Mouse (Mus musculus): ENCODE measurements around the gene Abat.

Gene Abat

GRCm38 (mm10) chr16:8669432-8669831 lies 156.2 kb downstream of the Abat start:
- DNase-seq (ENCODE audit: extremely low read depth, low read depth, low spot score): no peak

DNA sequence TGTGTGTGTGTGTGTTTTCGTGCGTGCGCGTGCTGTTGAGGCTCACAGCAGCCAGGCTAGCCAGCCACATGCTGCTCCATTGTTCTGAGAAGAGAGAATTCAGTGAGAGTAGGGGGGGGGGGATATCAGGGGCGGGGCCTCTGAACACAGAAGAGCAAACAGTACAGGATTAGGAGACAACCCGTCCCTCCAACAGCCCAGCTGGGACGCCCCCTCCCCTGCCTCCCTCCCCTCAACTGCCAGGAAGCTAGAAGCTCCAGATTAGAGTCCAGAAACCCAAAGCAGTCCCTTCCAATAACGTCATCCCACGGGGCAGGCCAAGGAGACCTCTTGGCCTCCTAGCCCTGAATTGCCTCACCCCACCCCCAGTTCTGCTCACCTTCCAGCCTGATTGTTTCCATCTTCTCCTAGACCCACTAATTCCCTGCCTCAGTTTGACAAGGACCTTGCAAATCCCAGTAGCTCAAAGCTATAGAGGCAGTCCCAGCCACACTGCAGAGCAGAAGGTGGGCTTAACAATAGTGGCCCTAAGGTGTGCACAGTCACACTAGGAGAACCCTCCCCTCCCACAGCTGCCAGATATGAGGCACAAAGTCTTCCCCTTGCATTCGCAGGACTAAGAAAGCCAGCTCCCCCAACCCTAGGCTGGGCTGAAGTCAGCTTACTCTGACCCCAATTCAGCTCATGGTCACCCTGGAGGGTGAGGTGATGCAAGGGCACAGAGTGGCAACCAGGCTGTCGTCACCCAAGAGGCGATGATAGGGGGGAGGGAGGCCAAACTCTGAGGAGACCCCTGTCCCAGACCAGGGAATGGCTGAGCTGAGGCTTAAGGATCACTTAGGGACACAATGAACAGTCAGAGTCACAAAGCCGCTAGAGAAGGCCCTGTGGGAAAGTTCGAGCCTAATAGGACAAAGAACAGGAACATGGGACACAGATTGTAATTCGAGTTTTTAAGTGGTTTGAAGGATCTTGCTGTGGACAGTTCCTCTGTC lies 157.1 kb downstream of the Abat start:
- DNase-seq (ENCODE audit: extremely low read depth, low read depth, low spot score): no peak
